Mouse (Mus musculus): ENCODE measurements around the gene Cyp4v3.

DNA sequence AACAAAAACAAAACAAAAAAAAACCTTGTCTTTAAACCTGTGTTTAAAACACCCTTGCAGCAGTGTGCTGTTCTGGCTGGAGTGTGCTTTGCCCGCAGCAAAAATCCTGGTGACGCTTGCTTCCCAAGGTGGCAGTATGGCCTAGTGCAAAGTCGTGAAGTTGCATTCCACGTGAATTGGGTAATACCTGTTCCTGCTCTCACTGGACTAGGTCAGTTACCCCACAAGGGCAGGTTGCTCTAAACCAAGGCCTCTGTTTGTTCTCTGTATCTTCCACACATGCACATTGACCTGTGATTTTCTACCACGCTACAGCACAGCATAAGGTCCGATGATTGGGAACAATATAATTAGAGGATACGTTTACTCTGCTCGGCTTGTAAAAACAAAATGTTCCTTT lies 51.4 kb downstream of the Cyp4v3 start:
- TF ChIP-seq EP300 (IDR thresholded peaks at IDR 0.05; ENCODE audit: insufficient read depth, low read depth, low read length) (no peak), CTCF (IDR thresholded peaks at IDR 0.05; ENCODE audit: low read depth, low read length) (no peak), POLR2A (IDR thresholded peaks at IDR 0.05; ENCODE audit: insufficient read depth, low read length) (no peak)
